Mouse (Mus musculus): Measurements from ENCODE around the gene Nlrc4. TPM values are rescaled to one million over a fixed set of nuclear protein-coding genes. Genes with fewer than 3 reads are reported as not detected.

The Nlrc4 gene
- polyA plus RNA-seq, 1 experiment from 2014 or later = 5.5 TPM

- Histone ChIP-seq H3K9ac (ENCODE audit: low read length) (no peak overlapping the region), H3K27me3 (ENCODE audit: control insufficient read depth, insufficient read depth, low read length) (no peaks in the 10 kb centered on the region), H3K27ac (replicated peaks) (no peak overlapping the region), H3K9me3 (ENCODE audit: control insufficient read depth, low read length) (no peaks in the 10 kb centered on the region), H3K36me3 (ENCODE audit: control insufficient read depth, insufficient read depth, low read length) (no peaks in the 10 kb centered on the region), H3K4me1 (replicated peaks; ENCODE audit: control insufficient read depth, insufficient read depth) (no peaks in the 10 kb centered on the region), H3K4me2 (replicated peaks; ENCODE audit: low read depth) (no peak overlapping the region), H3K4me3 (ENCODE audit: low read depth, low read length) (no peak overlapping the region)
- DNase-seq (ENCODE audit: low spot score) (no peak), ATAC-seq (ENCODE audit: low FRiP score, low TSS enrichment) (no peak)
- no peak for TF ChIP-seq EP300 (optimal IDR thresholded peaks at IDR 0.05)
- TF ChIP-seq CTCF (IDR thresholded peaks at IDR 0.05; ENCODE audit: low read depth) = no peak
- 64% methylated on average over 5 of the region's 5 CpGs for WGBS
Measured at GRCm38 (mm10) chr17:74440486-74440885, 18.5 kb downstream of the Nlrc4 start.

DNA sequence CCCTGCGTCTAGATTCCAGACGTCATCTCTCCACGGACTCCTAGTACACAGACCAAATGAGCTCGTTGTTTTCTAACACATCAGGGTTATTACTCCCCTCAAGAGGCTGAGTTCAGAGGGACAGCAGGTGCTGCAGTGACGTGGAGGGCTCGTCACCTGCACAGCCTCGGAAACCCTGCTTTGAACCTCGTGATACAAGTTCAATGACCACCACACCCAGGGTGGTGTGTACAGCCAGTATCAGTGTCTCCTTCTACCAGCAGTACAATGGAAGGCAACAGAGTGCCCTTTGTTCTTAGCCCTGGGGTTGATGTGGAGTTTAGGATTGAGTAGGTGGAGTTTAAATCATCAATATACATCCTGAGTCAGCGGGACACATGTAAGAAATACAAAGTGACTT, 21.2 kb downstream of the Nlrc4 start:
- DNase-seq (ENCODE audit: low spot score) (peak; percentile 74), ATAC-seq (ENCODE audit: low FRiP score, low TSS enrichment) (peak; percentile 92)
- no peak overlapping the region for H3K4me3 ChIP-seq (ENCODE audit: low read depth, low read length)
- no peaks in the 10 kb centered on the region for H3K4me1 ChIP-seq (replicated peaks; ENCODE audit: control insufficient read depth, insufficient read depth)
- no peaks in the 10 kb centered on the region for H3K27me3 ChIP-seq (ENCODE audit: control insufficient read depth, insufficient read depth, low read length)
- 71% methylated on average over 9 of the region's 9 CpGs for WGBS
- no peak overlapping the region for H3K27ac ChIP-seq (replicated peaks)
- H3K36me3 ChIP-seq (ENCODE audit: control insufficient read depth, insufficient read depth, low read length) = no peaks in the 10 kb centered on the region
- no peaks in the 10 kb centered on the region for H3K9me3 ChIP-seq (ENCODE audit: control insufficient read depth, low read length)
- no peak overlapping the region for H3K9ac ChIP-seq (ENCODE audit: low read length)
- H3K4me2 ChIP-seq (replicated peaks; ENCODE audit: low read depth) = no peak overlapping the region
- no peak for TF ChIP-seq EP300 (optimal IDR thresholded peaks at IDR 0.05)
- TF ChIP-seq CTCF (IDR thresholded peaks at IDR 0.05; ENCODE audit: low read depth) = no peak

DNA sequence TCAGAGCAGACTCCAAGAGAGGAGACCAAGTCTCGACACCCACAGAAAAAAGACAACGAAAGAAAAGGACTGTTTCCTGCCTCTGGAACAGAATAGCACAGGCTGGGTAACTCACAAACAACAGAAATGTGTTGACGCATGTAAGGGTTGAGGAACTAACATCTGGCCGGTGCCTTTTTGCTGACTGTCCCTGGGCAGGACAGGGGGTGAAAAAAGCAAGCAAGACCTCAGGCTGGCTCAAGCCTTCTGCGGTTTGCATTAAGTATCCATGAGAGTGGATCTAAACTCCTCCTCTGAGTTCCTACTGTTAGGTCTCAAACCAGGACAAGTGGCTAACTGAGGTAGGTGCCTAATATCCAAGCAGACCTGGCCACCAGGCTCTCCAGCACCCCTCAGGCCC, 26.3 kb downstream of the Nlrc4 start:
- no peak overlapping the region for H3K27ac ChIP-seq (replicated peaks)
- H3K4me3 ChIP-seq (ENCODE audit: low read depth, low read length) = no peak overlapping the region
- no peak for DNase-seq (ENCODE audit: low spot score)
- H3K4me2 ChIP-seq (replicated peaks; ENCODE audit: low read depth) = no peak overlapping the region
- H3K36me3 ChIP-seq (ENCODE audit: control insufficient read depth, insufficient read depth, low read length) = no peaks in the 10 kb centered on the region
- ATAC-seq (ENCODE audit: low FRiP score, low TSS enrichment) = no peak
- H3K4me1 ChIP-seq (replicated peaks; ENCODE audit: control insufficient read depth, insufficient read depth) = no peaks in the 10 kb centered on the region
- H3K9ac ChIP-seq (ENCODE audit: low read length) = no peak overlapping the region
- TF ChIP-seq CTCF (IDR thresholded peaks at IDR 0.05; ENCODE audit: low read depth) = no peak
- no peak for TF ChIP-seq EP300 (optimal IDR thresholded peaks at IDR 0.05)
- H3K27me3 ChIP-seq (ENCODE audit: control insufficient read depth, insufficient read depth, low read length) = no peaks in the 10 kb centered on the region
- WGBS = 76% methylated on average over 5 of the region's 5 CpGs
- no peaks in the 10 kb centered on the region for H3K9me3 ChIP-seq (ENCODE audit: control insufficient read depth, low read length)

DNA sequence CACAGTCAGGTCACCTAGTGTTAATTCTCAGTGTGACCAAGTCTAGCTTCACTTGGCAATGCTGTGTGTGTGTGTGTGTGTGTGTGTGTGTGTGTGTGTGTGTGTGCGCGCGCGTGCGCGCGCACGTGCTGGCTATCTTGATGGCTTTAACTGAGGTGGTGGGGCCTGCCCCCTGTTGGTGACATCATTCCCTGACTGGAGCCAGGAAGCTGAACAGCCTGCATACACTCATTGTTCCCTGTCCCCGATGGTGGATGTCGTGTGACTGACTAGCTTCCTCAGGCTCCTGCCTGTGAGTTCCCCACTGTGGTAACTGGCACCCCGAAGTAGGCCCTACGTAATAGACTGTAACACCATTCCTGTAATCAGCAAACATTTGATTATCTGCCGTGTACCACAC, 27.5 kb downstream of the Nlrc4 start:
- Histone ChIP-seq H3K27me3 (ENCODE audit: control insufficient read depth, insufficient read depth, low read length) (no peaks in the 10 kb centered on the region), H3K4me1 (replicated peaks; ENCODE audit: control insufficient read depth, insufficient read depth) (no peaks in the 10 kb centered on the region), H3K9me3 (ENCODE audit: control insufficient read depth, low read length) (no peaks in the 10 kb centered on the region), H3K27ac (replicated peaks) (0 out of 2 replicates have a peak overlapping the region, but pooled peaks have one; percentile 2), H3K4me3 (ENCODE audit: low read depth, low read length) (no peak overlapping the region), H3K36me3 (ENCODE audit: control insufficient read depth, insufficient read depth, low read length) (0 out of 2 replicates have a peak, but pooled peaks cover 4% of the 10 kb centered on the region), H3K4me2 (replicated peaks; ENCODE audit: low read depth) (no peak overlapping the region), H3K9ac (ENCODE audit: low read length) (no peak overlapping the region)
- 71% methylated on average over 13 of the region's 13 CpGs for WGBS
- ATAC-seq (ENCODE audit: low FRiP score, low TSS enrichment) = peak; percentile 53
- no peak for TF ChIP-seq EP300 (optimal IDR thresholded peaks at IDR 0.05)
- TF ChIP-seq CTCF (IDR thresholded peaks at IDR 0.05; ENCODE audit: low read depth) = peak; percentile 42; the same call in 1 of the 2 replicates
- DNase-seq (ENCODE audit: low spot score) = peak; percentile 57

DNA sequence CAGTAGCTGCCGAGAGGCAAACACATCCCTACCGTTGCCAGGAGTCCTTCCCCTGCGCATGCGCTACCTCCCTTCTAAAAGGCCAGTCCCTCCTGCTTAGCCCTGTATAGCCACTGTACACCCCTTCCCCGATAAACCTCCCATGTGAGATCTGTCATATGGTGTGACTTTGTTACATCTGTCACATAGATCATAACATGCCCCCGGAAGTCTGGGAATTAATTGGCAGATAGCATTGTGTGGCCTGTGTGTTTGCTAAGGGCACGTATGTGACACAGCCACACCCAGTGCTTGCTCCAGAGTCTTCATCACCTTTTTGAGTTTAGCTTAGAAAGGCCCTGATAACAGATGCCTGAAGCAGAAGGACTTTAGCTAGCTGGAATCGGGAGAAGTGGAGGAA, 28.9 kb downstream of the Nlrc4 start:
- ATAC-seq (ENCODE audit: low FRiP score, low TSS enrichment) (peak; percentile 88), DNase-seq (ENCODE audit: low spot score) (peak; percentile 58)
- H3K27ac ChIP-seq (replicated peaks) = peak overlapping the region; percentile 53; the same call in 1 of the 2 replicates
- H3K4me2 ChIP-seq (replicated peaks; ENCODE audit: low read depth) = no peak overlapping the region
- WGBS = 58% methylated on average over 8 of the region's 8 CpGs
- no peaks in the 10 kb centered on the region for H3K27me3 ChIP-seq (ENCODE audit: control insufficient read depth, insufficient read depth, low read length)
- H3K36me3 ChIP-seq (ENCODE audit: control insufficient read depth, insufficient read depth, low read length) = 0 out of 2 replicates have a peak, but pooled peaks cover 4% of the 10 kb centered on the region
- H3K9ac ChIP-seq (ENCODE audit: low read length) = no peak overlapping the region
- no peaks in the 10 kb centered on the region for H3K4me1 ChIP-seq (replicated peaks; ENCODE audit: control insufficient read depth, insufficient read depth)
- no peak overlapping the region for H3K4me3 ChIP-seq (ENCODE audit: low read depth, low read length)
- H3K9me3 ChIP-seq (ENCODE audit: control insufficient read depth, low read length) = no peaks in the 10 kb centered on the region
- TF ChIP-seq CTCF (IDR thresholded peaks at IDR 0.05; ENCODE audit: low read depth) = no peak

DNA sequence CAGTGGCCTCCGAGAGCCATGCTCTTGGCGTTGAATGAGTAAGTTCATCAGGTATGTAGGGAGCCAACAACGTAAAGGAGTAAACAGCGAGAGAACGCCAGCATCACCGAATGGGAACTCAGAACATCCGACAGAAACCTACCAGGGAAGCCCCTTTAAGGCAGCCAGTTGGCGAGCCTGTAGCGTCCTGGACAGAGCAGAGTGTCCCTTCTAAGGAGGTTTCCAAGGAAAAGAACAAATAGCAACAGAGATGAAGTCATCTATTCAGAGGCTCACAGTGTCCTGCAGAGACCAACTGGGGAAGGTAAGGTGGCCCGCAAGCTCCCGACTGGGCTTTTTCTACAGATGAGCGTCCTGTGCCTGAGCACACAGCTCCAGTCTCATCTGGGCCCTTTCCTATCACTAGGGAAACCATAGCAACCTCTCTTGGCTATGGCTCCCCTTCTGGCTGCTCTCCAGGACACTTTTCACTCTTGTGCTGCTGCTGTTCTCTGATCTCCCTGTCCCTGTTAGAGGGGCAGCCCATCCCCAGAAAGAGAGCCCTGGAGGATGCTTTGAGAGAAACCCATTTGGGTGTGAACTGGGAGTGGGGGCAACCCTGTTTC, 34.4 kb downstream of the Nlrc4 start:
- DNase-seq (ENCODE audit: low spot score) (no peak), ATAC-seq (ENCODE audit: low FRiP score, low TSS enrichment) (no peak)
- Histone ChIP-seq H3K9ac (ENCODE audit: low read length) (no peak overlapping the region), H3K4me1 (replicated peaks; ENCODE audit: control insufficient read depth, insufficient read depth) (no peaks in the 10 kb centered on the region), H3K27ac (replicated peaks) (no peak overlapping the region), H3K36me3 (ENCODE audit: control insufficient read depth, insufficient read depth, low read length) (peaks cover 22% of the 10 kb centered on the region), H3K27me3 (ENCODE audit: control insufficient read depth, insufficient read depth, low read length) (no peaks in the 10 kb centered on the region), H3K9me3 (ENCODE audit: control insufficient read depth, low read length) (no peaks in the 10 kb centered on the region), H3K4me3 (ENCODE audit: low read depth, low read length) (no peak overlapping the region), H3K4me2 (replicated peaks; ENCODE audit: low read depth) (no peak overlapping the region)
- TF ChIP-seq EP300 (optimal IDR thresholded peaks at IDR 0.05) (no peak), CTCF (IDR thresholded peaks at IDR 0.05; ENCODE audit: low read depth) (no peak)
- 88% methylated on average over 12 of the region's 12 CpGs for WGBS

All from stomach, postnatal 0 days (tissue).